Comparison of ENCODE assay signal across 16 mouse cellular contexts in genomic region chr1:37214144-37214543, GRCm38 (mm10). TPM values are rescaled to one million over a fixed set of nuclear protein-coding genes. Genes with fewer than 3 reads are reported as not detected.
"Had no signal": no experiment of that assay in that cellular context is flagged by ENCODE, and none has a peak within 500 bp of the region (broad histone marks: within the 10 kb centered on the region; RNA-seq: fewer than 3 reads in every experiment).

Cnga3 (plus strand) TSS chr1:37214434.

- H3K9me3 ChIP-seq: intestine, embryonic 15.5 days; kidney, embryonic 15.5 days; limb, embryonic 15.5 days; liver, embryonic 12.5 days; midbrain, embryonic 12.5 days had no signal

- DNase-seq: kidney, adult 2 months; kidney, postnatal 14 days; lung, embryonic 14.5 days; lung, postnatal 10 days; lung, postnatal 4 days; thymus, postnatal 14 days had no signal

- H3K27ac ChIP-seq: intestine, embryonic 15.5 days; kidney, embryonic 15.5 days; left cerebral cortex, adult 2 months; limb, embryonic 15.5 days; liver, embryonic 12.5 days; midbrain, embryonic 12.5 days; stomach, postnatal 0 days had no signal

- H3K4me2 ChIP-seq: intestine, embryonic 15.5 days; kidney, embryonic 15.5 days; limb, embryonic 15.5 days; liver, embryonic 12.5 days; lung, embryonic 14.5 days; midbrain, embryonic 12.5 days had no signal

- H3K4me3 ChIP-seq: intestine, embryonic 15.5 days; kidney, embryonic 15.5 days; left cerebral cortex, adult 2 months; limb, embryonic 15.5 days; liver, embryonic 12.5 days; midbrain, embryonic 12.5 days had no signal

- H3K9ac ChIP-seq: intestine, embryonic 15.5 days; kidney, embryonic 15.5 days; limb, embryonic 15.5 days; liver, embryonic 12.5 days; lung, embryonic 14.5 days; midbrain, embryonic 12.5 days had no signal

- H3K4me1 ChIP-seq: kidney, embryonic 15.5 days; limb, embryonic 15.5 days; liver, embryonic 12.5 days had no signal

- H3K36me3 ChIP-seq: intestine, embryonic 15.5 days; kidney, embryonic 15.5 days; limb, embryonic 15.5 days; liver, embryonic 12.5 days; midbrain, embryonic 12.5 days had no signal

- ATAC-seq: intestine, embryonic 15.5 days; liver, embryonic 12.5 days had no signal

- H3K27me3 ChIP-seq: intestine, embryonic 15.5 days; kidney, embryonic 15.5 days had no signal

RNA-seq across cellular contexts. Expression of gene Cnga3, which starts in this region (rescaled TPM):
- polyA plus RNA-seq: kidney, adult 2 months; limb, embryonic 11.5 days; limb, embryonic 15.5 days; liver, embryonic 12.5 days; liver, embryonic 16.5 days; lung, embryonic 14.5 days; neural tube, embryonic 11.5 days had no signal
